Mouse (Mus musculus): Measurements from ENCODE around the gene Atg14. TPM values are rescaled to one million over a fixed set of nuclear protein-coding genes. Genes with fewer than 3 reads are reported as not detected.
"Not testable (repeated sequence)": the region's sequence is repeated elsewhere in the genome, so short reads cannot be mapped to it uniquely, and the experiment has no call there.

Gene Atg14
- polyA plus RNA-seq, 1 experiment from 2014 or later: 12.3 TPM

DNA sequence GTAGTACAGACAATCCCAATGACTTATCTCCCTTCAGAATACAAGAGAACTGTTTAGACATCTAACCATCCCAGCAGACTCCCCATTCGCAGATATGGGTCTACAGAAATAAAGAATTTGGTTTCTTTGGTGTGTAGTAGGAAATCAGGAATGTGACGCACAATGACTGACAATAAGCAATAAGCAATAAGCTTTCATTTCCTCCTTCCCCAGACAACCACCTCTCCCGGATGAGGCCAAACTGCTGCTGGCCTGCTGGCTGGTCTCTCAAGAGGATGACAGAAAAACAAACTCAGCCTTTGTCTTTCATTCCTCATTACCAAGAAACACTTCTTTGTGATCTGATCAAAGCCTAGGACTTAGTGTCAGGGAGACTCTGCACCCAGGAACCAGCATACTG is 28.2 kb downstream of the Atg14 start:
- no peaks in the 10 kb centered on the region for H3K27me3 ChIP-seq (replicated peaks)
- H3K4me1 ChIP-seq (replicated peaks): no peaks in the 10 kb centered on the region
- H3K9ac ChIP-seq: no peak overlapping the region
- no peak overlapping the region for H3K4me2 ChIP-seq
- 89% methylated on average over 3 of the region's 3 CpGs for WGBS
- peaks cover 67% of the 10 kb centered on the region for H3K36me3 ChIP-seq
- no peak overlapping the region for H3K27ac ChIP-seq (ENCODE audit: poor library complexity, severe bottlenecking)
- no peak overlapping the region for H3K4me3 ChIP-seq
- no peaks in the 10 kb centered on the region; the same call in 1 of the 2 replicates for H3K9me3 ChIP-seq (replicated peaks)
- ATAC-seq (ENCODE audit: insufficient number of reproducible peaks, low FRiP score): no peak

- H3K9ac ChIP-seq: no peak overlapping the region
- no peak overlapping the region for H3K27ac ChIP-seq (ENCODE audit: poor library complexity, severe bottlenecking)
- H3K4me1 ChIP-seq (replicated peaks): no peaks in the 10 kb centered on the region
- no peak overlapping the region for H3K4me3 ChIP-seq
- no peaks in the 10 kb centered on the region for H3K27me3 ChIP-seq (replicated peaks)
- peaks cover 59% of the 10 kb centered on the region for H3K36me3 ChIP-seq
- ATAC-seq (ENCODE audit: insufficient number of reproducible peaks, low FRiP score): no peak
- no peak overlapping the region for H3K4me2 ChIP-seq
- 91% methylated on average over 10 of the region's 10 CpGs for WGBS
- no peaks in the 10 kb centered on the region; the same call in 1 of the 2 replicates for H3K9me3 ChIP-seq (replicated peaks)
Observed at GRCm38 (mm10) chr14:47541325-47541948, 29.0 kb downstream of the Atg14 start.

- Histone ChIP-seq H3K27me3 (replicated peaks) (no peaks in the 10 kb centered on the region), H3K4me1 (replicated peaks) (peaks cover 21% of the 10 kb centered on the region), H3K27ac (ENCODE audit: poor library complexity, severe bottlenecking) (0 out of 2 replicates have a peak overlapping the region, but pooled peaks have one; percentile 79), H3K9ac (no peak overlapping the region), H3K4me2 (no peak overlapping the region), H3K9me3 (replicated peaks) (no peaks in the 10 kb centered on the region; the same call in 1 of the 2 replicates), H3K4me3 (no peak overlapping the region), H3K36me3 (peaks cover 27% of the 10 kb centered on the region)
- ATAC-seq (ENCODE audit: insufficient number of reproducible peaks, low FRiP score): no peak
- 74% methylated on average over 1 of the region's 1 CpGs for WGBS
Observed at GRCm38 (mm10) chr14:47535096-47535495, 35.4 kb downstream of the Atg14 start.

- H3K36me3 ChIP-seq: peaks cover 30% of the 10 kb centered on the region
- 83% methylated on average over 5 of the region's 5 CpGs for WGBS
- no peak for ATAC-seq (ENCODE audit: insufficient number of reproducible peaks, low FRiP score)
- peaks cover 21% of the 10 kb centered on the region for H3K4me1 ChIP-seq (replicated peaks)
- H3K4me3 ChIP-seq: no peak overlapping the region
- 0 out of 2 replicates have a peak overlapping the region, but pooled peaks have one; percentile 8 for H3K9ac ChIP-seq
- peak overlapping the region; percentile 79 for H3K27ac ChIP-seq (ENCODE audit: poor library complexity, severe bottlenecking)
- peak overlapping the region; percentile 46; the same call in 1 of the 2 replicates for H3K4me2 ChIP-seq
- no peaks in the 10 kb centered on the region for H3K27me3 ChIP-seq (replicated peaks)
- no peaks in the 10 kb centered on the region; the same call in 1 of the 2 replicates for H3K9me3 ChIP-seq (replicated peaks)
Observed at GRCm38 (mm10) chr14:47534176-47534525, 36.3 kb downstream of the Atg14 start.

- H3K27ac ChIP-seq (ENCODE audit: poor library complexity, severe bottlenecking): peak overlapping the region; percentile 79
- 0 out of 2 replicates have a peak overlapping the region, but pooled peaks have one; percentile 8 for H3K9ac ChIP-seq
- WGBS: 16% methylated on average over 11 of the region's 11 CpGs
- H3K4me3 ChIP-seq: no peak overlapping the region
- ATAC-seq (ENCODE audit: insufficient number of reproducible peaks, low FRiP score): peak; percentile 94
- peak overlapping the region; percentile 46 for H3K4me2 ChIP-seq
- no peaks in the 10 kb centered on the region for H3K9me3 ChIP-seq (replicated peaks)
- no peaks in the 10 kb centered on the region for H3K27me3 ChIP-seq (replicated peaks)
- peaks cover 21% of the 10 kb centered on the region for H3K4me1 ChIP-seq (replicated peaks)
- H3K36me3 ChIP-seq: peaks cover 28% of the 10 kb centered on the region
Observed at GRCm38 (mm10) chr14:47533365-47534175, 36.9 kb downstream of the Atg14 start.

- no peak for ATAC-seq (ENCODE audit: insufficient number of reproducible peaks, low FRiP score)
- peaks cover 25% of the 10 kb centered on the region for H3K4me1 ChIP-seq (replicated peaks)
- H3K27ac ChIP-seq (ENCODE audit: poor library complexity, severe bottlenecking): no peak overlapping the region
- 69% methylated on average over 1 of the region's 1 CpGs for WGBS
- no peaks in the 10 kb centered on the region for H3K9me3 ChIP-seq (replicated peaks)
- H3K27me3 ChIP-seq (replicated peaks): no peaks in the 10 kb centered on the region
- H3K4me3 ChIP-seq: no peak overlapping the region
- H3K4me2 ChIP-seq: no peak overlapping the region
- peaks cover 28% of the 10 kb centered on the region for H3K36me3 ChIP-seq
- H3K9ac ChIP-seq: no peak overlapping the region
Observed at GRCm38 (mm10) chr14:47532496-47532895, 38.0 kb downstream of the Atg14 start.

- 90% methylated on average over 12 of the region's 12 CpGs for WGBS
- H3K9me3 ChIP-seq (replicated peaks); H3K27me3 ChIP-seq (replicated peaks); H3K27ac ChIP-seq (ENCODE audit: poor library complexity, severe bottlenecking); ATAC-seq (ENCODE audit: insufficient number of reproducible peaks, low FRiP score); H3K9ac ChIP-seq; H3K4me2 ChIP-seq; H3K4me3 ChIP-seq: not testable (repeated sequence)
- Histone ChIP-seq H3K36me3 (peaks cover 28% of the 10 kb centered on the region), H3K4me1 (replicated peaks) (peaks cover 38% of the 10 kb centered on the region)
Observed at GRCm38 (mm10) chr14:47529592-47529991, 40.9 kb downstream of the Atg14 start.

- no peak overlapping the region for H3K27ac ChIP-seq (ENCODE audit: poor library complexity, severe bottlenecking)
- peaks cover 32% of the 10 kb centered on the region for H3K4me1 ChIP-seq (replicated peaks)
- H3K27me3 ChIP-seq (replicated peaks): no peaks in the 10 kb centered on the region
- H3K4me2 ChIP-seq: no peak overlapping the region
- no peak overlapping the region for H3K9ac ChIP-seq
- ATAC-seq (ENCODE audit: insufficient number of reproducible peaks, low FRiP score): no peak
- 36% methylated on average over 8 of the region's 8 CpGs for WGBS
- peaks cover 28% of the 10 kb centered on the region for H3K36me3 ChIP-seq
- H3K9me3 ChIP-seq (replicated peaks): no peaks in the 10 kb centered on the region
- H3K4me3 ChIP-seq: no peak overlapping the region
Observed at GRCm38 (mm10) chr14:47529019-47529418, 41.4 kb downstream of the Atg14 start.

- 61% methylated on average over 3 of the region's 3 CpGs for WGBS
- no peak for ATAC-seq (ENCODE audit: insufficient number of reproducible peaks, low FRiP score)
- no peak overlapping the region for H3K4me3 ChIP-seq
- no peak overlapping the region for H3K4me2 ChIP-seq
- no peaks in the 10 kb centered on the region for H3K9me3 ChIP-seq (replicated peaks)
- H3K27ac ChIP-seq (ENCODE audit: poor library complexity, severe bottlenecking): no peak overlapping the region
- no peak overlapping the region for H3K9ac ChIP-seq
- no peaks in the 10 kb centered on the region for H3K27me3 ChIP-seq (replicated peaks)
- H3K4me1 ChIP-seq (replicated peaks): peaks cover 25% of the 10 kb centered on the region
- peaks cover 28% of the 10 kb centered on the region for H3K36me3 ChIP-seq
Observed at GRCm38 (mm10) chr14:47528293-47528692, 42.2 kb downstream of the Atg14 start.

- Histone ChIP-seq H3K27me3 (replicated peaks) (no peaks in the 10 kb centered on the region), H3K4me3 (no peak overlapping the region), H3K9ac (no peak overlapping the region), H3K27ac (ENCODE audit: poor library complexity, severe bottlenecking) (no peak overlapping the region), H3K9me3 (replicated peaks) (no peaks in the 10 kb centered on the region), H3K4me2 (no peak overlapping the region), H3K36me3 (peaks cover 28% of the 10 kb centered on the region), H3K4me1 (replicated peaks) (peaks cover 21% of the 10 kb centered on the region)
- WGBS: 17% methylated on average over 2 of the region's 2 CpGs
- ATAC-seq (ENCODE audit: insufficient number of reproducible peaks, low FRiP score): peak; percentile 84
Observed at GRCm38 (mm10) chr14:47527833-47528232, 42.6 kb downstream of the Atg14 start.

GRCm38 (mm10) chr14:47525861-47526260 is 44.6 kb downstream of the Atg14 start:
- 88% methylated on average over 5 of the region's 5 CpGs for WGBS
- no peaks in the 10 kb centered on the region for H3K9me3 ChIP-seq (replicated peaks)
- H3K9ac ChIP-seq: no peak overlapping the region
- peaks cover 18% of the 10 kb centered on the region for H3K36me3 ChIP-seq
- H3K4me3 ChIP-seq: no peak overlapping the region
- H3K4me2 ChIP-seq: no peak overlapping the region
- no peaks in the 10 kb centered on the region for H3K27me3 ChIP-seq (replicated peaks)
- peaks cover 31% of the 10 kb centered on the region for H3K4me1 ChIP-seq (replicated peaks)
- ATAC-seq (ENCODE audit: insufficient number of reproducible peaks, low FRiP score): no peak
- H3K27ac ChIP-seq (ENCODE audit: poor library complexity, severe bottlenecking): no peak overlapping the region

All from heart, embryonic 12.5 days (tissue).